ENCODE assay signal across 13 mouse cellular contexts in genomic region chr3:20129491-20129890, GRCm38 (mm10).
"Had no signal": no experiment of that assay in that cellular context is flagged by ENCODE, and none has a peak within 500 bp of the region (broad histone marks: within the 10 kb centered on the region; RNA-seq: fewer than 3 reads in every experiment).

No protein-coding gene starts in this region.

- ATAC-seq: midbrain, embryonic 16.5 days had no signal

- H3K9me3 ChIP-seq: limb, embryonic 13.5 days; midbrain, embryonic 12.5 days; neural tube, embryonic 13.5 days had no signal

- H3K36me3 ChIP-seq: midbrain, embryonic 12.5 days; neural tube, embryonic 13.5 days had no signal

- H3K27ac ChIP-seq: limb, embryonic 13.5 days; liver, embryonic 14.5 days; midbrain, embryonic 12.5 days; neural tube, embryonic 13.5 days had no signal

- H3K9ac ChIP-seq: limb, embryonic 13.5 days; liver, embryonic 14.5 days; midbrain, embryonic 12.5 days; neural tube, embryonic 13.5 days had no signal

- H3K27me3 ChIP-seq: limb, embryonic 13.5 days; midbrain, embryonic 12.5 days; neural tube, embryonic 13.5 days had no signal

- DNase-seq: kidney, postnatal 10 days; left cerebral cortex, postnatal 4 days; lung, adult 18-20 months; retina, postnatal 1 day; right cerebral cortex, postnatal 4 days; spleen, adult 18-20 months; thymus, adult 18-20 months; thymus, postnatal 14 days had no signal

- H3K4me2 ChIP-seq: limb, embryonic 13.5 days; midbrain, embryonic 12.5 days; neural tube, embryonic 13.5 days had no signal

- H3K4me3 ChIP-seq: limb, embryonic 13.5 days; midbrain, embryonic 12.5 days; neural tube, embryonic 13.5 days had no signal

- H3K4me1 ChIP-seq: limb, embryonic 13.5 days; midbrain, embryonic 12.5 days; neural tube, embryonic 13.5 days had no signal
